Mouse (Mus musculus) hindbrain, postnatal 0 days (tissue): Measurements from ENCODE around the gene Cela1. TPM values are rescaled to one million over a fixed set of nuclear protein-coding genes. Genes with fewer than 3 reads are reported as not detected.
A peak's percentile ranks its signal among the peaks of the same experiment; 100 is the strongest.

Source experiments
- ATAC-seq: fragments of 200-750 bp; cut with Nextera tagmentation; 2 replicates; pipeline ENCODE4 v1.8.0; 2017; ENCODE audit warnings: mild to moderate bottlenecking, moderate TSS enrichment, moderate library complexity
- DNase-seq: peaks from one replicate; pipeline ENCODE4 v3.0.0-alpha.2; 2015; ENCODE audit warnings: low spot score
- H3K27ac ChIP-seq: fragments of 300-500 bp; sonication (generic); 2 replicates; pipeline ENCODE4 v1.5.1; 2014; ENCODE audit warnings: mild to moderate bottlenecking
- H3K27me3 ChIP-seq: fragments of 300-500 bp; sonication (generic); 2 replicates; pipeline ENCODE4 v1.6.1; 2014; ENCODE audit warnings: low read length, mixed read lengths; ENCODE audit not compliant: insufficient read depth
- H3K36me3 ChIP-seq: fragments of 300-500 bp; sonication (generic); 2 replicates; pipeline ENCODE4 v1.6.1; 2014; ENCODE audit warnings: low read length, mixed read lengths; ENCODE audit not compliant: insufficient read depth
- H3K4me1 ChIP-seq: fragments of 300-500 bp; sonication (generic); 2 replicates; pipeline ENCODE4 v1.6.1; 2014; ENCODE audit warnings: antibody characterized with exemption, low read length, mixed read lengths; ENCODE audit not compliant: insufficient read depth
- H3K4me2 ChIP-seq: fragments of 300-500 bp; sonication (generic); 2 replicates; pipeline ENCODE4 v1.6.1; 2014; ENCODE audit warnings: low read depth, mild to moderate bottlenecking, low read length, moderate library complexity, mixed read lengths
- H3K4me3 ChIP-seq: fragments of 300-500 bp; sonication (generic); 2 replicates; pipeline ENCODE4 v1.5.1; 2014; ENCODE audit warnings: low read length
- H3K9ac ChIP-seq: fragments of 300-500 bp; sonication (generic); replicated peaks from 2 replicates; pipeline ENCODE4 v1.6.1; 2014; ENCODE audit warnings: mild to moderate bottlenecking, low read length, moderate library complexity, mixed read lengths
- H3K9me3 ChIP-seq: fragments of 300-500 bp; sonication (generic); 2 replicates; pipeline ENCODE4 v1.6.1; 2016; ENCODE audit warnings: low read length, mixed read lengths
- CTCF ChIP-seq: IDR thresholded peaks from 2 replicates; pipeline ENCODE4 v1.5.1; 2016; ENCODE audit warnings: antibody characterized with exemption, control low read depth, low read depth
- WGBS: fragments of 180-500 bp; shearing (Covaris S2); extraction: QIAGEN DNeasy Blood & Tissue Kit; methylation state at CpG from one replicate; pipeline ENCODE4 v1.1.7; 2014; 5-methylcytosine and 5-hydroxymethylcytosine counted together
- polyA plus RNA-seq: library from polyadenylated mRNA; unstranded; fragments of >200 nt; fragmentation: Nextera tagmentation; extraction: Ambion mirVana; gene quantifications from 2 replicates; pipeline ENCODE4 v1.2.1, GENCODE M21; 2015
- total RNA-seq: library from RNA; depleted of rRNA; stranded (reverse); fragments of >200 nt; gene quantifications from 2 replicates; pipeline ENCODE4 v1.2.3, GENCODE M21; 2014

Cela1 gene
- total and polyA plus RNA-seq, 2 experiments from 2014 or later, result 1.8 to 3.1 TPM

DNA sequence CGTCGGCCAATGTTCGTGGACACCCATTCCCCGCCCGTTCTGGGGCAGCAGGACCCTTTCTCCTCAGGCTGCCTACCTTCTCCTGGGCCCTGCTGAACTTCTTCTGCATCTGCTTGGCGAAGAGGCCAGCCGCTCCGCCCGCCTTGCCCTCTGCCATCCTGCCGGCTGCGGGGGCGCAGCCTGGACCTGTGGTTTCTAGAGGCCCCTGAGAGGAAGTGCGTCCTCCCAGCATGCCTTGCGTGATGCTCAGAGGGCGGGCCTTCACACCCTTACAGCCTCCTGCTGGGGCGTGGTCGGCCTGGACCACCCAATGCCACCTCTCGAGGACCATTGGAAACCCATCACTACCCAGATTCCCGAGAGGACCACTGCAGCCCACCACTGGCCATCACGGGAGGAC lies 18.4 kb downstream of the Cela1 start, which contains the start of gene Bin2:
Bin2 (minus strand) TSS at position 217 of the 400 bp plus-strand sequence.
- DNase-seq, result no peak
- 90% methylated on average over 20 of the region's 20 CpGs for WGBS
- H3K4me2 ChIP-seq, result no peak within 1 kb of the TSS
- no peaks in the 10 kb centered on the region for H3K4me1 ChIP-seq
- H3K27ac ChIP-seq, result no peak within 1 kb of the TSS
- H3K27me3 ChIP-seq, result 0 out of 2 replicates have a peak, but pooled peaks cover 2% of the 10 kb centered on the region
- ATAC-seq, result no peak
- H3K36me3 ChIP-seq, result no peaks in the 10 kb centered on the region
- no peaks in the 10 kb centered on the region for H3K9me3 ChIP-seq
- TF ChIP-seq CTCF, result no peak
- no peak within 1 kb of the TSS for H3K4me3 ChIP-seq
- H3K9ac ChIP-seq, result no peak within 1 kb of the TSS

DNA sequence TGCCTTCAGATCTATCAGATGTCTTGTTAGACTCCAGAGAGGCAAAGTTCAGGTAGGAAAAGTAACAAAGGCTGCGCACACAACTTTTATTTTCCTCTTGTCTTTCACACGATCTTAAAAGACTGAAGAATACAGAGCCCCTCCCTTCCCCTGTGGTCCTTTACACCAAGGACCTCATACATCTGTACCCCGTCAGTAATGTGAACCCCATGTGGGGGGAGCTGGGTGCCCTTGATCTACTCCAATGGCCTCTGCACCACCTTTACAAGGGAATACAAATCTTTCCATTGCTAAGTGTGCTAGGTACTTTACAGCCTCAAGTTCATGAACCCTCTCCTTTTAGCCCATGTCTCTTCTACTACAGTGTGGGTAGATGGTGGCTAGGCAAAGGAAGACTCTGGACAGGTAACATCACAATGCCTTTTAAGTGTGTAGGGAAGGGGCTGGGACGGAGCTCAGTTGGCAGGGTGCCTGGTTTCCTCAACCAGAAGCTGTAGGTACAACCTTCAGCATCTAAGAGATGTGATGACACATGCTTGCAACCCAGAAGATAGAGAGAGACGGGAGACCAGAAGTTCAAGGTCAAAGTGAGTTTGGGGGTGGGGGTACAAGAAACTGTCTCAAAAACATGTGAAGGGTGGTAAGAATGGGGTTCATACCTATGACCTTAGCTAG lies 19.7 kb downstream of the Cela1 start:
- DNase-seq (no peak), ATAC-seq (no peak)
- WGBS, result 87% methylated on average over 5 of the region's 5 CpGs

DNA sequence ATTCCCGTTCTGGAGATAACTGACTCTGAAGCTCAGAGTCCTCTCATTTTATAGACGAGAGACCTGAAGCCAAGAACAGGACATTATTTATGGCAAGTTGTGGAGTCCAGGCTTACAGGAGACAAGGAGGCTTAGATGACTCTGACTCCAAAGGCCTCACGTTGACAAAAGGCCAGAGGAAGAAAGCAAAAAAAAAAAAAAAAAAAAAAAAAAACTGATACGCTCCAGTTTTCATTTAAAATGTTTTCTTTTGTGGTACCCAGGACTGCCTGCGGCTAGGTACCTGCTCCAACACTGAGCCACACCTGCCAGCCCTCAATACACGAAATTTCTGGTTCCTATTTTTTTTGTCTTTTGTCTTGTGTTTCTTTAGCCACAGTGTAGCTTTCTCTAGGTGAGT lies 20.3 kb downstream of the Cela1 start:
- H3K4me2 ChIP-seq, result no peak overlapping the region
- ATAC-seq (no peak), DNase-seq (no peak)
- H3K4me3 ChIP-seq, result no peak overlapping the region
- no peaks in the 10 kb centered on the region for H3K4me1 ChIP-seq
- no peak for TF ChIP-seq CTCF
- no peaks in the 10 kb centered on the region for H3K36me3 ChIP-seq
- no peak overlapping the region for H3K27ac ChIP-seq
- 65% methylated on average over 6 of the region's 6 CpGs for whole genome bisulfite sequencing
- 0 out of 2 replicates have a peak, but pooled peaks cover 2% of the 10 kb centered on the region for H3K27me3 ChIP-seq
- H3K9me3 ChIP-seq, result no peaks in the 10 kb centered on the region
- no peak overlapping the region for H3K9ac ChIP-seq

More for the DNA sequence above, 19.7 kb downstream of the Cela1 start:
- Histone ChIP-seq H3K27me3 (0 out of 2 replicates have a peak, but pooled peaks cover 2% of the 10 kb centered on the region), H3K4me1 (no peaks in the 10 kb centered on the region), H3K9ac (no peak overlapping the region), H3K27ac (no peak overlapping the region), H3K36me3 (no peaks in the 10 kb centered on the region), H3K9me3 (no peaks in the 10 kb centered on the region), H3K4me2 (no peak overlapping the region), H3K4me3 (no peak overlapping the region)
- no peak for TF ChIP-seq CTCF

GRCm38 (mm10) chr15:100666851-100667250 lies 20.9 kb downstream of the Cela1 start:
- no peak overlapping the region for H3K4me2 ChIP-seq
- WGBS, result 35% methylated on average over 12 of the region's 12 CpGs
- H3K9me3 ChIP-seq, result no peaks in the 10 kb centered on the region
- TF ChIP-seq CTCF, result no peak
- ATAC-seq, result no peak
- no peak overlapping the region for H3K4me3 ChIP-seq
- H3K36me3 ChIP-seq, result no peaks in the 10 kb centered on the region
- DNase-seq, result no peak
- H3K4me1 ChIP-seq, result no peaks in the 10 kb centered on the region
- no peak overlapping the region for H3K27ac ChIP-seq
- 0 out of 2 replicates have a peak, but pooled peaks cover 2% of the 10 kb centered on the region for H3K27me3 ChIP-seq
- H3K9ac ChIP-seq, result no peak overlapping the region

DNA sequence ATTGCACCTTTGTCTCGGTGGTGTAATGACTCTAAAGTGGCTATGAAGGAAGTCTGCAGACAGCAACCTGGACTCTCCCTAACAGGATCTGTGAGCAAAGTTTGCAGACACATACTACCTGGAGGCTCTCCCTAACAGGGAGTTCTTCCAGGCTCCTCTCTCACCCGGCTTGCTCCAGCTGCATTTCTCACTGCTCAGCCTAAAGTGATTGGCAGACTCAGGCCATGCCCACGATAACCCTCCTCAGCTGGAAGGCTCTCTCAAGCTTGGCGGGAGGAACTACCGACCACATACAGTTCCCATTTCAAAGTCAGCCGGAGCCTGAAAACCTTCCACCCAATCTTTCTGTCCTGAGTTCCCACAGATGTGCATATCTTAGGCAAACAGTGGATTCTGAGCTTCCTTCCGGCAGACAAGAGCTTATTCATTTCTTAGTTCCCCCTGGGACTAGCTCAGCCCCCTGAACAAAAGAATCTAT lies 21.5 kb downstream of the Cela1 start:
- ATAC-seq (no peak), DNase-seq (no peak)
- Histone ChIP-seq H3K36me3 (no peaks in the 10 kb centered on the region), H3K27ac (no peak overlapping the region), H3K4me1 (no peaks in the 10 kb centered on the region), H3K9me3 (no peaks in the 10 kb centered on the region), H3K9ac (no peak overlapping the region), H3K4me3 (no peak overlapping the region), H3K4me2 (no peak overlapping the region), H3K27me3 (0 out of 2 replicates have a peak, but pooled peaks cover 2% of the 10 kb centered on the region)
- TF ChIP-seq CTCF, result no peak
- 7% methylated on average over 7 of the region's 7 CpGs for WGBS

- no peaks in the 10 kb centered on the region for H3K4me1 ChIP-seq
- 45% methylated on average over 9 of the region's 9 CpGs for WGBS
- TF ChIP-seq CTCF, result no peak
- H3K4me2 ChIP-seq, result no peak overlapping the region
- ATAC-seq, result no peak
- 0 out of 2 replicates have a peak, but pooled peaks cover 2% of the 10 kb centered on the region for H3K27me3 ChIP-seq
- H3K4me3 ChIP-seq, result no peak overlapping the region
- H3K27ac ChIP-seq, result no peak overlapping the region
- no peaks in the 10 kb centered on the region for H3K9me3 ChIP-seq
- H3K36me3 ChIP-seq, result no peaks in the 10 kb centered on the region
- no peak overlapping the region for H3K9ac ChIP-seq
- DNase-seq, result peak; percentile 48
Measured at GRCm38 (mm10) chr15:100665411-100666218, 22.1 kb downstream of the Cela1 start.
